Mouse (Mus musculus) heart, adult 2 months (tissue): Measurements from ENCODE around the gene Hoxb4. TPM values are rescaled to one million over a fixed set of nuclear protein-coding genes. Genes with fewer than 3 reads are reported as not detected.

Experiments
- DNase-seq, 2 experiments: peaks; one replicate each; pipeline ENCODE4 v3.0.0; 2021
- H3K27ac ChIP-seq: fragments of 200-600 bp; 2 replicates; pipeline ENCODE4 v1.8.1; 2022
- H3K27me3 ChIP-seq: fragments of 200-500 bp; 2 replicates; pipeline ENCODE4 v1.6.1; 2012; ENCODE audit warnings: mild to moderate bottlenecking, low read length, inconsistent platforms, mixed read lengths; ENCODE audit not compliant: control insufficient read depth, insufficient read depth
- H3K36me3 ChIP-seq: fragments of 200-500 bp; 2 replicates; pipeline ENCODE4 v1.6.1; 2012; ENCODE audit warnings: low read length, inconsistent platforms; ENCODE audit not compliant: control insufficient read depth, insufficient read depth
- H3K4me1 ChIP-seq: fragments of 200-500 bp; 2 replicates; pipeline ENCODE4 v1.6.1; 2011; ENCODE audit warnings: low read length; ENCODE audit not compliant: control insufficient read depth, insufficient read depth
- H3K4me3 ChIP-seq: fragments of 200-600 bp; 2 replicates; pipeline ENCODE4 v1.8.1; 2022
- H3K79me2 ChIP-seq: fragments of 200-500 bp; replicated peaks from 2 replicates; pipeline ENCODE4 v1.6.1; 2012; ENCODE audit warnings: mild to moderate bottlenecking, inconsistent platforms, low read length, moderate library complexity, mixed read lengths; ENCODE audit not compliant: control insufficient read depth, insufficient read depth
- H3K9ac ChIP-seq: fragments of 200-500 bp; 2 replicates; pipeline ENCODE4 v1.6.1; 2012; ENCODE audit warnings: low read depth, mild to moderate bottlenecking, control low read depth, inconsistent platforms, low read length, mixed read lengths
- CTCF ChIP-seq: fragments of 200-600 bp; IDR thresholded peaks from 2 replicates; pipeline ENCODE4 v1.8.1; 2022; ENCODE audit warnings: antibody characterized with exemption, mild to moderate bottlenecking, moderate library complexity
- EP300 ChIP-seq: fragments of 200-500 bp; IDR thresholded peaks from 2 replicates; pipeline ENCODE4 v1.6.1; 2011; ENCODE audit warnings: low read depth, low read length, control low read depth; ENCODE audit not compliant: insufficient read depth
- POLR2A ChIP-seq: fragments of 200-500 bp; IDR thresholded peaks from 2 replicates; pipeline ENCODE4 v1.6.1; 2011; ENCODE audit warnings: mild to moderate bottlenecking, low read depth, low read length, control low read depth; ENCODE audit not compliant: insufficient read depth
- WGBS: fragments of 180-500 bp; shearing (Covaris S2); methylation state at CpG from one replicate; pipeline ENCODE4 v1.1.7; 2018; 5-methylcytosine and 5-hydroxymethylcytosine counted together
- intact Hi-C: fragments of 180-260 bp; cut with DNase I; formaldehyde crosslinking; loops from one replicate; pipeline ENCODE4 v1.15.1; 2025
- polyA plus RNA-seq: library from polyadenylated mRNA; depleted of rRNA; stranded (reverse); fragments of >200 nt; gene quantifications from 2 replicates; pipeline ENCODE4 v1.2.3, GENCODE M21; 2012
- total RNA-seq, 2 experiments: library from RNA; stranded (reverse); gene quantifications; 2 replicates each; pipeline ENCODE4 v1.2.3; 2021

Gene Hoxb4
- total and polyA plus RNA-seq, 3 experiments = 0.63 to 1.1 (median 0.75) TPM

GRCm38 (mm10) chr11:96282795-96283430 is 35.2 kb upstream of the Hoxb4 start:
- no peaks in the 10 kb centered on the region for H3K79me2 ChIP-seq
- no peak for DNase-seq
- no peak overlapping the region for H3K4me3 ChIP-seq
- peaks cover 1% of the 10 kb centered on the region; the same call in 1 of the 2 replicates for H3K4me1 ChIP-seq
- no peak overlapping the region for H3K27ac ChIP-seq
- intact Hi-C loops = loop anchor here (10.0 kb wide), 2 partner anchors 278 to 442 kb away; partner anchors contain the start of gene Igf2bp1
- no peak for TF ChIP-seq POLR2A
- H3K27me3 ChIP-seq = peaks cover 54% of the 10 kb centered on the region
- WGBS = 3% methylated on average over 49 of the region's 49 CpGs
- H3K9ac ChIP-seq = no peak overlapping the region
- no peaks in the 10 kb centered on the region for H3K36me3 ChIP-seq

- Histone ChIP-seq H3K27ac (no peak overlapping the region), H3K36me3 (no peaks in the 10 kb centered on the region), H3K9ac (peak overlapping the region; percentile 39; the same call in 1 of the 2 replicates), H3K27me3 (peaks cover 57% of the 10 kb centered on the region), H3K4me3 (peak overlapping the region; percentile 15; the same call in 1 of the 2 replicates), H3K79me2 (no peaks in the 10 kb centered on the region), H3K4me1 (peaks cover 1% of the 10 kb centered on the region; the same call in 1 of the 2 replicates)
- TF ChIP-seq CTCF (peak; percentile 48), POLR2A (no peak)
- WGBS = 2% methylated on average over 48 of the region's 49 CpGs
- peak in 1 of 2 experiments; percentile 50 for DNase-seq
- intact Hi-C loops = loop anchor here (10.0 kb wide), 2 partner anchors 279 to 441 kb away; partner anchors contain the start of gene Igf2bp1
These were observed 33.9 kb upstream of the Hoxb4 start for GRCm38 (mm10) chr11:96284041-96284749.

GRCm38 (mm10) chr11:96284774-96285734 is 33.0 kb upstream of the Hoxb4 start:
- no peak overlapping the region for H3K27ac ChIP-seq
- H3K4me1 ChIP-seq = peaks cover 1% of the 10 kb centered on the region; the same call in 1 of the 2 replicates
- H3K36me3 ChIP-seq = no peaks in the 10 kb centered on the region
- no peak for TF ChIP-seq POLR2A
- intact Hi-C loops = loop anchor here (10.0 kb wide), 2 partner anchors 280 to 440 kb away; partner anchors contain the start of gene Igf2bp1
- WGBS = 5% methylated on average over 36 of the region's 37 CpGs
- peaks cover 52% of the 10 kb centered on the region for H3K27me3 ChIP-seq
- H3K79me2 ChIP-seq = no peaks in the 10 kb centered on the region
- no peak for DNase-seq
- H3K4me3 ChIP-seq = no peak overlapping the region; the same call in 1 of the 2 replicates
- no peak overlapping the region for H3K9ac ChIP-seq

GRCm38 (mm10) chr11:96285771-96286738 is 32.0 kb upstream of the Hoxb4 start, which contains the start of gene Hoxb7:
TSS of gene Hoxb7 (plus strand) at chr11:96286623.
- TF ChIP-seq CTCF = no peak
- WGBS = 4% methylated on average over 43 of the region's 43 CpGs
- Histone ChIP-seq H3K27ac (no peak within 1 kb of the TSS), H3K4me3 (peak within 1 kb of the TSS; percentile 11; the same call in 1 of the 2 replicates), H3K4me1 (peaks cover 1% of the 10 kb centered on the region; the same call in 1 of the 2 replicates), H3K36me3 (no peaks in the 10 kb centered on the region), H3K9ac (no peak within 1 kb of the TSS), H3K27me3 (peaks cover 51% of the 10 kb centered on the region), H3K79me2 (no peaks in the 10 kb centered on the region)
- intact Hi-C loops = loop anchor here (10.0 kb wide), 2 partner anchors 281 to 439 kb away; partner anchors contain the start of gene Igf2bp1
- DNase-seq = no peak

GRCm38 (mm10) chr11:96286739-96287385 is 31.2 kb upstream of the Hoxb4 start:
- intact Hi-C loops = loop anchor here (10.0 kb wide), 2 partner anchors 282 to 438 kb away; partner anchors contain the start of gene Igf2bp1
- WGBS = 3% methylated on average over 55 of the region's 55 CpGs
- DNase-seq = no peak
- Histone ChIP-seq H3K36me3 (no peaks in the 10 kb centered on the region), H3K27ac (no peak overlapping the region), H3K4me3 (peak overlapping the region; percentile 11; the same call in 1 of the 2 replicates), H3K4me1 (peaks cover 1% of the 10 kb centered on the region; the same call in 1 of the 2 replicates), H3K27me3 (peaks cover 50% of the 10 kb centered on the region), H3K9ac (no peak overlapping the region), H3K79me2 (no peaks in the 10 kb centered on the region)
- no peak for TF ChIP-seq POLR2A
- no peak for TF ChIP-seq EP300
- TF ChIP-seq CTCF = no peak
